Mouse (Mus musculus): ENCODE data around the gene Sfswap. TPM values are rescaled to one million over a fixed set of nuclear protein-coding genes. Genes with fewer than 3 reads are reported as not detected.

Sfswap gene
- polyA plus RNA-seq, 1 experiment from 2014 or later, result 21.7 TPM

DNA sequence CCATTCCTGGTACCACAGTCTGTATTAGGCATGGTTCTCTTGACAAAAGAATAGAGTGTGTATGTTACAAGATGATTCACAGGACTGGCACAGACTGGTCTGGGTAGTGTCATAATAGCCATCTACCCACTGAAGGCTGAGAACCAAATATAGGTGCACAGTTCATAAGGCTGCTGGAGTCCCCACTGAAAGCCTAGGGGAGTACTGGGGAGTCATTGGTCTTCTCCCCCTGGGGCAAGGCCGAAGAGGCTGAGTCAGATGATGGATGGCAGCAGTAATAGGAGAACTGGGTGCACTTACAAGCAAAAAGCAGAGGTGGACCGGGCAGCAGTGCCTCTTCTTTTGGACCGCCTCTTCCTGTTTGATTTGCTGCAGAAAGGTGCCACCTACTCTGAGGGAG lies 32.7 kb downstream of the Sfswap start:
- ATAC-seq (ENCODE audit: low FRiP score, low TSS enrichment), result peak; percentile 69

GRCm38 (mm10) chr5:129534500-129534899 lies 33.5 kb downstream of the Sfswap start:
- 60% methylated on average over 2 of the region's 2 CpGs for WGBS
- Histone ChIP-seq H3K4me3 (ENCODE audit: low read depth, low read length) (no peak overlapping the region), H3K36me3 (ENCODE audit: control insufficient read depth, insufficient read depth, low read length) (peaks cover 2% of the 10 kb centered on the region), H3K4me1 (replicated peaks; ENCODE audit: control insufficient read depth, insufficient read depth) (no peaks in the 10 kb centered on the region), H3K9ac (ENCODE audit: low read length) (no peak overlapping the region), H3K27ac (replicated peaks) (peak overlapping the region; percentile 67; the same call in 1 of the 2 replicates), H3K27me3 (ENCODE audit: control insufficient read depth, insufficient read depth, low read length) (no peaks in the 10 kb centered on the region), H3K4me2 (replicated peaks; ENCODE audit: low read depth) (no peak overlapping the region), H3K9me3 (ENCODE audit: control insufficient read depth, low read length) (no peaks in the 10 kb centered on the region)
- TF ChIP-seq CTCF (IDR thresholded peaks at IDR 0.05; ENCODE audit: low read depth), result no peak
- no peak for TF ChIP-seq EP300 (optimal IDR thresholded peaks at IDR 0.05)
- ATAC-seq (ENCODE audit: low FRiP score, low TSS enrichment) (peak; percentile 38; the same call in 1 of the 2 replicates), DNase-seq (ENCODE audit: low spot score) (no peak)

More for the DNA sequence above, 32.7 kb downstream of the Sfswap start:
- Histone ChIP-seq H3K27me3 (ENCODE audit: control insufficient read depth, insufficient read depth, low read length) (no peaks in the 10 kb centered on the region), H3K9me3 (ENCODE audit: control insufficient read depth, low read length) (no peaks in the 10 kb centered on the region), H3K4me2 (replicated peaks; ENCODE audit: low read depth) (no peak overlapping the region), H3K4me1 (replicated peaks; ENCODE audit: control insufficient read depth, insufficient read depth) (no peaks in the 10 kb centered on the region), H3K27ac (replicated peaks) (peak overlapping the region; percentile 67), H3K4me3 (ENCODE audit: low read depth, low read length) (no peak overlapping the region), H3K9ac (ENCODE audit: low read length) (no peak overlapping the region), H3K36me3 (ENCODE audit: control insufficient read depth, insufficient read depth, low read length) (peaks cover 5% of the 10 kb centered on the region)
- DNase-seq (ENCODE audit: low spot score), result no peak
- WGBS, result 64% methylated on average over 3 of the region's 3 CpGs
- TF ChIP-seq CTCF (IDR thresholded peaks at IDR 0.05; ENCODE audit: low read depth) (no peak), EP300 (optimal IDR thresholded peaks at IDR 0.05) (no peak)

DNA sequence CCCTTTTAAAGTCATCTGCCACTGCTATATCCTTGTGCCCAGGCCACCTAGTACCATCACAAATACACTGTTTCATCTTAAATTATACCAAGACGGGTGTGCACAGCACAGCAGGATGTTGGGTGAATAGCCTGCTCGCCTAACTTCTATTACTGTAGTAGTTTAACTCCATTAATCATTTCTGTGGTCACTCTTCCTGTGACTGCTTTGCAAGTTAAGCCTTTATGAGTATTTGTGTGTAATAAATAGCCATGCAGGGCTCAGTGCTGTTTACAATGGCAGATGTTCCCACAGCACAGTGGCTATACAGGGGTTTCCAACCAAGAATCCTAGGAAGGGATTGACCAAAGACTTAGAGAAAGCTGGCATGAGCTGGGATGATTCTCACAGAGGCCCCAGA lies 34.0 kb downstream of the Sfswap start:
- no peak overlapping the region for H3K9ac ChIP-seq (ENCODE audit: low read length)
- H3K4me1 ChIP-seq (replicated peaks; ENCODE audit: control insufficient read depth, insufficient read depth), result no peaks in the 10 kb centered on the region
- TF ChIP-seq EP300 (optimal IDR thresholded peaks at IDR 0.05), result no peak
- TF ChIP-seq CTCF (IDR thresholded peaks at IDR 0.05; ENCODE audit: low read depth), result no peak
- H3K4me2 ChIP-seq (replicated peaks; ENCODE audit: low read depth), result no peak overlapping the region
- ATAC-seq (ENCODE audit: low FRiP score, low TSS enrichment) (no peak), DNase-seq (ENCODE audit: low spot score) (no peak)
- H3K27me3 ChIP-seq (ENCODE audit: control insufficient read depth, insufficient read depth, low read length), result no peaks in the 10 kb centered on the region
- H3K27ac ChIP-seq (replicated peaks), result 0 out of 2 replicates have a peak overlapping the region, but pooled peaks have one; percentile 8
- peaks cover 4% of the 10 kb centered on the region; the same call in 1 of the 2 replicates for H3K36me3 ChIP-seq (ENCODE audit: control insufficient read depth, insufficient read depth, low read length)
- H3K9me3 ChIP-seq (ENCODE audit: control insufficient read depth, low read length), result no peaks in the 10 kb centered on the region
- WGBS, result 61% methylated on average over 2 of the region's 2 CpGs
- no peak overlapping the region for H3K4me3 ChIP-seq (ENCODE audit: low read depth, low read length)

DNA sequence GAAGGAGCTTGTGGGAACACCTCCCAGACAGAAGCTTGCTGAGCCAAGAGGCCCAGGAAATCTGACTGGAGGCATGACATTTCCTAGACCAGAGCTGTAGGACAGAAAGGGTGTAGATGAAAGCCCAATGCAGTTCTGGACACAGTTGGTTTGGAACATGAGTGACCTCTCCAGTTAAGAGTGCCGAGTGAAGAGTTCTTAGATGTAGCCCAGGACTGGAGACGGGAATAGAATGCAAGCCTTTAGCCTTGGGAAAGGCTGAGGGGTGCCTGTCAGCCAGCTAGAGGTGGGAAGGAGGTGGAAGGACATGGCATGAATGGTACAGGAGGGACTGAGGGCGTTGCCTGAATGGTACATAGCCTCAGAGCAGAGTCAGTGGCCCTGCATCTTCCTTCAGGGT lies 34.4 kb downstream of the Sfswap start:
- H3K9me3 ChIP-seq (ENCODE audit: control insufficient read depth, low read length), result no peaks in the 10 kb centered on the region
- ATAC-seq (ENCODE audit: low FRiP score, low TSS enrichment), result no peak
- H3K9ac ChIP-seq (ENCODE audit: low read length), result no peak overlapping the region
- peaks cover 8% of the 10 kb centered on the region; the same call in 1 of the 2 replicates for H3K36me3 ChIP-seq (ENCODE audit: control insufficient read depth, insufficient read depth, low read length)
- no peaks in the 10 kb centered on the region for H3K4me1 ChIP-seq (replicated peaks; ENCODE audit: control insufficient read depth, insufficient read depth)
- no peaks in the 10 kb centered on the region for H3K27me3 ChIP-seq (ENCODE audit: control insufficient read depth, insufficient read depth, low read length)
- no peak overlapping the region for H3K4me3 ChIP-seq (ENCODE audit: low read depth, low read length)
- 96% methylated on average over 3 of the region's 3 CpGs for WGBS
- DNase-seq (ENCODE audit: low spot score), result no peak
- H3K4me2 ChIP-seq (replicated peaks; ENCODE audit: low read depth), result no peak overlapping the region
- 0 out of 2 replicates have a peak overlapping the region, but pooled peaks have one; percentile 8 for H3K27ac ChIP-seq (replicated peaks)
- TF ChIP-seq CTCF (IDR thresholded peaks at IDR 0.05; ENCODE audit: low read depth) (no peak), EP300 (optimal IDR thresholded peaks at IDR 0.05) (no peak)

- Histone ChIP-seq H3K27ac (replicated peaks) (no peak overlapping the region), H3K27me3 (ENCODE audit: control insufficient read depth, insufficient read depth, low read length) (no peaks in the 10 kb centered on the region), H3K4me2 (replicated peaks; ENCODE audit: low read depth) (no peak overlapping the region), H3K9ac (ENCODE audit: low read length) (no peak overlapping the region), H3K36me3 (ENCODE audit: control insufficient read depth, insufficient read depth, low read length) (peaks cover 28% of the 10 kb centered on the region), H3K4me1 (replicated peaks; ENCODE audit: control insufficient read depth, insufficient read depth) (no peaks in the 10 kb centered on the region), H3K9me3 (ENCODE audit: control insufficient read depth, low read length) (no peaks in the 10 kb centered on the region), H3K4me3 (ENCODE audit: low read depth, low read length) (no peak overlapping the region)
- DNase-seq (ENCODE audit: low spot score), result no peak
- TF ChIP-seq EP300 (optimal IDR thresholded peaks at IDR 0.05) (no peak), CTCF (IDR thresholded peaks at IDR 0.05; ENCODE audit: low read depth) (no peak)
- no peak for ATAC-seq (ENCODE audit: low FRiP score, low TSS enrichment)
- 94% methylated on average over 4 of the region's 4 CpGs for WGBS
These were observed 37.8 kb downstream of the Sfswap start for GRCm38 (mm10) chr5:129538826-129539225.

DNA sequence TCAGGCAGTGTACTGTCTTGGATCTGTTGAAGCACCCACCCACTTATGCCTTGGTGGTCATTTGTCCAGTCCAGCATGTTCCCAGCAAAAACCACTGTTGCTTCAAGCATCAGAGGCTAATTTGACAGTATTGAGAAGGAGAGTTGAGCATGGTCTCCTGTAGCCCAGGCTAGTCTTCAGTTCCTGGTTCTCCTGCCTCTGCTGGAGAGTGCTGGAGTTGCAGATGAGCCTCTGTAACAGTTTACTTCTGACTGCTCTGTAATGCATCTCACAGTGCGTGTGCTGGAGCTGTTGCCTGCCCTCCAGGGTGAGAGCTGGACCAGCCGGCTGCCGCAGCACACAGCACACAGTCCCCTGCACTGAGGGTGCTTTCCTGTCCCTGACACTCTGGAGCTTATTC lies 41.2 kb downstream of the Sfswap start:
- Histone ChIP-seq H3K4me1 (replicated peaks; ENCODE audit: control insufficient read depth, insufficient read depth) (no peaks in the 10 kb centered on the region), H3K27ac (replicated peaks) (no peak overlapping the region), H3K4me2 (replicated peaks; ENCODE audit: low read depth) (no peak overlapping the region), H3K36me3 (ENCODE audit: control insufficient read depth, insufficient read depth, low read length) (peaks cover 40% of the 10 kb centered on the region), H3K27me3 (ENCODE audit: control insufficient read depth, insufficient read depth, low read length) (no peaks in the 10 kb centered on the region), H3K9me3 (ENCODE audit: control insufficient read depth, low read length) (no peaks in the 10 kb centered on the region), H3K9ac (ENCODE audit: low read length) (no peak overlapping the region), H3K4me3 (ENCODE audit: low read depth, low read length) (no peak overlapping the region)
- ATAC-seq (ENCODE audit: low FRiP score, low TSS enrichment) (no peak), DNase-seq (ENCODE audit: low spot score) (no peak)
- peak; percentile 52 for TF ChIP-seq CTCF (IDR thresholded peaks at IDR 0.05; ENCODE audit: low read depth)
- no peak for TF ChIP-seq EP300 (optimal IDR thresholded peaks at IDR 0.05)
- WGBS, result 86% methylated on average over 3 of the region's 3 CpGs

Measured in stomach, postnatal 0 days (tissue).